Mouse (Mus musculus) embryonic facial prominence, embryonic 15.5 days (tissue): ENCODE measurements at regions not wholly inside any gene's neighbourhood (a gene's known extent, or its start where the extent isn't known, plus 50 kb on each side); places are given as distances from the start of the nearest gene placed in this dataset.

Experiments used
- ATAC-seq: fragments of 200-750 bp; cut with Nextera tagmentation; 2 replicates; pipeline ENCODE4 v1.8.0; 2017; ENCODE audit warnings: low read depth, moderate TSS enrichment; ENCODE audit not compliant: insufficient number of reproducible peaks, low FRiP score, low TSS enrichment
- H3K27ac ChIP-seq: fragments of 300-500 bp; sonication (generic); replicated peaks from 2 replicates; pipeline ENCODE4 v1.5.1; 2015; ENCODE audit warnings: mild to moderate bottlenecking, inconsistent platforms
- H3K27me3 ChIP-seq: fragments of 300-500 bp; sonication (generic); 2 replicates; pipeline ENCODE4 v1.6.1; 2015; ENCODE audit warnings: inconsistent platforms
- H3K36me3 ChIP-seq: fragments of 300-500 bp; sonication (generic); 2 replicates; pipeline ENCODE4 v1.6.1; 2015; ENCODE audit warnings: mild to moderate bottlenecking, inconsistent platforms
- H3K4me1 ChIP-seq: fragments of 300-500 bp; sonication (generic); 2 replicates; pipeline ENCODE4 v1.6.1; 2015; ENCODE audit warnings: inconsistent platforms
- H3K4me2 ChIP-seq: fragments of 300-500 bp; sonication (generic); replicated peaks from 2 replicates; pipeline ENCODE4 v1.6.1; 2015; ENCODE audit warnings: mild to moderate bottlenecking, inconsistent platforms
- H3K4me3 ChIP-seq: fragments of 300-500 bp; sonication (generic); replicated peaks from 2 replicates; pipeline ENCODE4 v1.5.1; 2015; ENCODE audit warnings: mild to moderate bottlenecking, inconsistent platforms
- H3K9ac ChIP-seq: fragments of 300-500 bp; sonication (generic); 2 replicates; pipeline ENCODE4 v1.6.1; 2015; ENCODE audit warnings: inconsistent platforms
- H3K9me3 ChIP-seq: fragments of 300-500 bp; sonication (generic); replicated peaks from 2 replicates; pipeline ENCODE4 v1.6.1; 2016; ENCODE audit warnings: inconsistent platforms
- WGBS: fragments of 180-500 bp; shearing (Covaris S2); methylation state at CpG from one replicate; pipeline ENCODE4 v1.1.7; 2015; 5-methylcytosine and 5-hydroxymethylcytosine counted together

- peak overlapping the region; percentile 43 for H3K4me2 ChIP-seq
- WGBS: 42% methylated on average over 19 of the region's 19 CpGs
Observed at GRCm38 (mm10) chr10:115664567-115664966, 77.0 kb upstream of the Lgr5 start.

GRCm38 (mm10) chr10:115676661-115677060 lies 89.1 kb upstream of the Lgr5 start:
- ATAC-seq: no peak
- H3K27ac ChIP-seq: no peak overlapping the region
- H3K9me3 ChIP-seq: no peaks in the 10 kb centered on the region
- H3K9ac ChIP-seq: no peak overlapping the region
- WGBS: 60% methylated on average over 2 of the region's 2 CpGs
- no peaks in the 10 kb centered on the region for H3K27me3 ChIP-seq
- H3K36me3 ChIP-seq: no peaks in the 10 kb centered on the region
- H3K4me2 ChIP-seq: no peak overlapping the region
- H3K4me3 ChIP-seq: no peak overlapping the region
- H3K4me1 ChIP-seq: no peaks in the 10 kb centered on the region

More at GRCm38 (mm10) chr10:115664567-115664966, 77.0 kb upstream of the Lgr5 start:
- Histone ChIP-seq H3K36me3 (no peaks in the 10 kb centered on the region), H3K27me3 (no peaks in the 10 kb centered on the region), H3K4me1 (0 out of 2 replicates have a peak, but pooled peaks cover 5% of the 10 kb centered on the region), H3K27ac (no peak overlapping the region), H3K9ac (0 out of 2 replicates have a peak overlapping the region, but pooled peaks have one; percentile 12), H3K4me3 (peak overlapping the region; percentile 11; the same call in 1 of the 2 replicates), H3K9me3 (no peaks in the 10 kb centered on the region)
- no peak for ATAC-seq

- H3K4me1 ChIP-seq: no peaks in the 10 kb centered on the region
- H3K4me3 ChIP-seq: no peak overlapping the region
- H3K9ac ChIP-seq: no peak overlapping the region
- H3K36me3 ChIP-seq: no peaks in the 10 kb centered on the region
- 80% methylated on average over 6 of the region's 6 CpGs for WGBS
- no peak overlapping the region for H3K4me2 ChIP-seq
- no peak for ATAC-seq
- no peaks in the 10 kb centered on the region for H3K27me3 ChIP-seq
- no peak overlapping the region for H3K27ac ChIP-seq
- no peaks in the 10 kb centered on the region for H3K9me3 ChIP-seq
Observed at GRCm38 (mm10) chr10:115681115-115681514, 93.5 kb upstream of the Lgr5 start.

- no peak overlapping the region for H3K9ac ChIP-seq
- no peak overlapping the region for H3K4me3 ChIP-seq
- no peak for ATAC-seq
- no peaks in the 10 kb centered on the region for H3K4me1 ChIP-seq
- no peaks in the 10 kb centered on the region for H3K36me3 ChIP-seq
- 84% methylated on average over 4 of the region's 4 CpGs for WGBS
- H3K4me2 ChIP-seq: no peak overlapping the region
- H3K9me3 ChIP-seq: no peaks in the 10 kb centered on the region
- no peaks in the 10 kb centered on the region for H3K27me3 ChIP-seq
- no peak overlapping the region for H3K27ac ChIP-seq
Observed at GRCm38 (mm10) chr10:115691939-115692338, 104.4 kb upstream of the Lgr5 start.

- no peak overlapping the region for H3K27ac ChIP-seq
- no peaks in the 10 kb centered on the region for H3K4me1 ChIP-seq
- no peaks in the 10 kb centered on the region for H3K36me3 ChIP-seq
- no peak overlapping the region for H3K4me2 ChIP-seq
- no peak overlapping the region for H3K4me3 ChIP-seq
- ATAC-seq: no peak
- no peak overlapping the region for H3K9ac ChIP-seq
- no peaks in the 10 kb centered on the region for H3K27me3 ChIP-seq
- no peaks in the 10 kb centered on the region for H3K9me3 ChIP-seq
- 88% methylated on average over 22 of the region's 22 CpGs for WGBS
Observed at GRCm38 (mm10) chr10:115693986-115694833, 106.6 kb upstream of the Lgr5 start.

- Histone ChIP-seq H3K27me3 (no peaks in the 10 kb centered on the region), H3K36me3 (no peaks in the 10 kb centered on the region), H3K9ac (no peak overlapping the region), H3K9me3 (no peaks in the 10 kb centered on the region), H3K4me3 (no peak overlapping the region), H3K4me1 (no peaks in the 10 kb centered on the region), H3K27ac (no peak overlapping the region), H3K4me2 (no peak overlapping the region)
- 79% methylated on average over 3 of the region's 3 CpGs for WGBS
- no peak for ATAC-seq
Observed at GRCm38 (mm10) chr10:115702358-115702757, 114.3 kb upstream of the Tspan8 start.

GRCm38 (mm10) chr10:115708623-115709022 lies 108.0 kb upstream of the Tspan8 start:
- Histone ChIP-seq H3K4me3 (0 out of 2 replicates have a peak overlapping the region, but pooled peaks have one; percentile 1), H3K9ac (no peak overlapping the region), H3K27me3 (no peaks in the 10 kb centered on the region), H3K4me1 (peaks cover 5% of the 10 kb centered on the region; the same call in 1 of the 2 replicates), H3K27ac (no peak overlapping the region), H3K36me3 (no peaks in the 10 kb centered on the region), H3K9me3 (no peaks in the 10 kb centered on the region), H3K4me2 (peak overlapping the region; percentile 17; the same call in 1 of the 2 replicates)
- ATAC-seq: no peak; the same call in 1 of the 2 replicates
- WGBS: 29% methylated on average over 14 of the region's 14 CpGs

GRCm38 (mm10) chr10:115713896-115714295 lies 102.7 kb upstream of the Tspan8 start:
- Histone ChIP-seq H3K9ac (no peak overlapping the region), H3K9me3 (no peaks in the 10 kb centered on the region), H3K4me3 (no peak overlapping the region), H3K27ac (no peak overlapping the region), H3K36me3 (no peaks in the 10 kb centered on the region), H3K4me1 (peaks cover 7% of the 10 kb centered on the region), H3K4me2 (no peak overlapping the region), H3K27me3 (peaks cover 3% of the 10 kb centered on the region; the same call in 1 of the 2 replicates)
- ATAC-seq: no peak
- 55% methylated on average over 6 of the region's 6 CpGs for WGBS

- Histone ChIP-seq H3K4me3 (no peak overlapping the region), H3K4me1 (peaks cover 6% of the 10 kb centered on the region), H3K9me3 (no peaks in the 10 kb centered on the region), H3K27ac (no peak overlapping the region), H3K36me3 (no peaks in the 10 kb centered on the region), H3K27me3 (peaks cover 3% of the 10 kb centered on the region; the same call in 1 of the 2 replicates), H3K4me2 (no peak overlapping the region), H3K9ac (no peak overlapping the region)
- no peak for ATAC-seq
- 22% methylated on average over 9 of the region's 9 CpGs for WGBS
Observed at GRCm38 (mm10) chr10:115716178-115716577, 100.5 kb upstream of the Tspan8 start.

- WGBS: 86% methylated on average over 8 of the region's 8 CpGs
- H3K4me3 ChIP-seq: no peak overlapping the region
- H3K4me1 ChIP-seq: peaks cover 6% of the 10 kb centered on the region
- no peaks in the 10 kb centered on the region for H3K36me3 ChIP-seq
- ATAC-seq: no peak
- H3K9me3 ChIP-seq: no peaks in the 10 kb centered on the region
- H3K4me2 ChIP-seq: no peak overlapping the region
- no peak overlapping the region for H3K27ac ChIP-seq
- H3K27me3 ChIP-seq: peaks cover 3% of the 10 kb centered on the region; the same call in 1 of the 2 replicates
- H3K9ac ChIP-seq: no peak overlapping the region
Observed at GRCm38 (mm10) chr10:115717064-115717463, 99.6 kb upstream of the Tspan8 start.

GRCm38 (mm10) chr10:115722589-115722988 lies 94.0 kb upstream of the Tspan8 start:
- H3K36me3 ChIP-seq: no peaks in the 10 kb centered on the region
- no peak overlapping the region for H3K9ac ChIP-seq
- H3K27me3 ChIP-seq: no peaks in the 10 kb centered on the region
- H3K9me3 ChIP-seq: no peaks in the 10 kb centered on the region
- H3K27ac ChIP-seq: no peak overlapping the region
- no peak for ATAC-seq
- 88% methylated on average over 3 of the region's 3 CpGs for WGBS
- no peak overlapping the region for H3K4me3 ChIP-seq
- no peaks in the 10 kb centered on the region for H3K4me1 ChIP-seq
- H3K4me2 ChIP-seq: no peak overlapping the region
